Mouse (Mus musculus): ENCODE measurements around the gene Nuf2. TPM values are rescaled to one million over a fixed set of nuclear protein-coding genes. Genes with fewer than 3 reads are reported as not detected.

Nuf2 gene
- polyA plus RNA-seq, 1 experiment from 2014 or later, result 44.1 TPM

DNA sequence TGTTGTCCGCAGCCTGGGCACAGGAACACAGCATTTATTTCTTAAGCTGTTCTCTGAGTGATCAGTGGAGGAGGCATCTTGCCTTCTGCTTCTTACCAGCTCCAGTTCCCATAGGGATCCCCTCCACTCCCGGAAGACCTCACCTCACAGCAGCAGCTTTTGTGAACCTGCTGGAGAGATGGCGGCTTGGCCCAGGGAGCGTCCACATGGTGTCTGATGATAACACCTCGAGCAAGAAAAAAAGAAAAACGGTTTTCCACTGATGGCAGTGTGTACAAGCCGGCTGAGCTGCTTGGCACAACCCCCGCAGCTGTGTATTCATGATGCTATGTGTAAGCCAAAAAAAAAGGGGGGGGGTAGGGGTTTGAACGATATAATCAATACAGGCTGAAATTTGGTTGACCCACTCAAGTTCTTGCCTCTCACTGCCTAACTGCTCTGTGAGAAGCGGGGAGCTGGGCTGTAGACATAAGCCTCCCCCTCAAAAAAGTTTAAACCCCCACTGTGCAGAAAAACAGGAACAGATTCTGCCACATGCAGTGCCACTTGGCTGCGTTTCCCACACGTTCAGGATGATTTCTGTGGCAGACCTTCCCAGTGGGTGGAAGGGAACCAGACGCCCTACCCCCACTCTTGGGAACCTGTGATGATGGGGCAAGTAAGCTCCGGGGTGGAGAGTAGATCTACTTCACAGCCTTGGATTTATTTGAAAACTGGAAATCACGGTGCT lies 68.7 kb downstream of the Nuf2 start:
- Histone ChIP-seq H3K27ac (no peak overlapping the region), H3K9ac (no peak overlapping the region), H3K4me1 (replicated peaks) (no peaks in the 10 kb centered on the region), H3K4me3 (no peak overlapping the region), H3K36me3 (no peaks in the 10 kb centered on the region), H3K9me3 (replicated peaks) (no peaks in the 10 kb centered on the region), H3K27me3 (no peaks in the 10 kb centered on the region), H3K4me2 (no peak overlapping the region)
- ATAC-seq (replicated peaks; ENCODE audit: insufficient number of reproducible peaks, insufficient read depth, low FRiP score, low read depth), result no peak
- 72% methylated on average over 15 of the region's 15 CpGs for WGBS

DNA sequence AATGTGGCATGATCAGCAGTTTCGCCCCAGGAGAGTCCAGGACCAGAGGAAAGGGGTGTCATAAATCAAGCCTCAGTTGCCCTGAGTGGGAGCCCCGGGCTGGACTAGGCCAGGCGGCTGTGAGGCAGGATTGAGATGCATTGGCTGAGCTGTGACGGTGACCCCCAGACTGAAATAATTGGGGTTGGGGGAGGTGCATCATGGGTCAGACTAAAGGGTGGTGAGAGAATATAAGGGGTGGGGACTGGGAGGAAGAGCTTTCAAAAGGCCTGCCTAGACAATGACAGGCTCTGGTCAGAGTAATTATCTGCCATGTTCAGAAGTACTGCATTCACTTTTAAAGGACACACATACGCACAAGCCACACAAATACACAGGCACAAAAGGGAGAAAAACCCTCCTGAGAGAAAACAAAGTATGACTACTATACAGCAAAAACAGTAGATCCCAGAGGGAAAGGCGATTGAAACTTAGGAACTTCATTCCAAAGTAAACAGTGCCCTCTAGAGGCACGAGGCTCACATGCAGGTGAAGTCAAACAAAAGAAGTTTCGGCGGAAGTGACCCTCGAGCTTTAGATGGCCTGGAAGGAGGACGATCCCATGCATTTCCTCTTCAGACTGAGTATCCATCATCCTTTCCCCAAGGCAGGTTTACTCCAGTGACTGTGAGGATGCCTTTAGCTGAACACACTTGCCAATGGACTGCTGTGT lies 72.0 kb downstream of the Nuf2 start:
- no peak; the same call in 1 of the 2 replicates for ATAC-seq (replicated peaks; ENCODE audit: insufficient number of reproducible peaks, insufficient read depth, low FRiP score, low read depth)
- no peaks in the 10 kb centered on the region for H3K36me3 ChIP-seq
- 24% methylated on average over 11 of the region's 11 CpGs for WGBS
- no peaks in the 10 kb centered on the region for H3K4me1 ChIP-seq (replicated peaks)
- H3K9ac ChIP-seq, result no peak overlapping the region
- H3K4me3 ChIP-seq, result no peak overlapping the region
- no peaks in the 10 kb centered on the region for H3K27me3 ChIP-seq
- H3K27ac ChIP-seq, result no peak overlapping the region
- H3K4me2 ChIP-seq, result peak overlapping the region; percentile 52
- no peaks in the 10 kb centered on the region for H3K9me3 ChIP-seq (replicated peaks)

Other genes with a start within 250 kb of the Nuf2 start
- gene Rgs5, start 124.0 kb upstream of the Nuf2 start, polyA plus RNA-seq (2015; fragmentation: Nextera tagmentation; extraction: Ambion mirVana), result 11.5 and 12.7 TPM in 2 replicates
- gene Rgs4, start 216.2 kb upstream of the Nuf2 start, polyA plus RNA-seq (2015; fragmentation: Nextera tagmentation; extraction: Ambion mirVana), result 4.6 and 12.9 TPM in 2 replicates